Mouse (Mus musculus) urinary bladder, adult 2 months (tissue): Measurements from ENCODE around the gene Aatf. TPM values are rescaled to one million over a fixed set of nuclear protein-coding genes. Genes with fewer than 3 reads are reported as not detected.
"Not testable (repeated sequence)": the region's sequence is repeated elsewhere in the genome, so short reads cannot be mapped to it uniquely, and the experiment has no call there.

Source experiments
- DNase-seq: peaks from one replicate; pipeline ENCODE4 v3.0.0; 2022; ENCODE audit warnings: low spot score
- polyA plus RNA-seq: library from polyadenylated mRNA; depleted of rRNA; stranded (reverse); fragments of >200 nt; gene quantifications from 2 replicates; pipeline ENCODE4 v1.2.3, GENCODE M21; 2012

Aatf gene
- polyA plus RNA-seq, 1 experiment = 6.2 TPM

- DNase-seq = no peak
Observed at GRCm38 (mm10) chr11:84434879-84435278, 78.4 kb downstream of the Aatf start.

GRCm38 (mm10) chr11:84430336-84430735 lies 83.0 kb downstream of the Aatf start:
- DNase-seq = no peak

GRCm38 (mm10) chr11:84429581-84429980 lies 83.7 kb downstream of the Aatf start:
- DNase-seq = no peak

- DNase-seq = no peak
Observed at GRCm38 (mm10) chr11:84426633-84426998, 86.7 kb downstream of the Aatf start.

GRCm38 (mm10) chr11:84425736-84426632 lies 87.3 kb downstream of the Aatf start:
- no peak for DNase-seq

GRCm38 (mm10) chr11:84420779-84421178 lies 92.5 kb downstream of the Aatf start:
- no peak for DNase-seq

GRCm38 (mm10) chr11:84413111-84413510 lies 100.2 kb downstream of the Aatf start:
- DNase-seq = no peak

- no peak for DNase-seq
Observed at GRCm38 (mm10) chr11:84412201-84412934, 101.0 kb downstream of the Aatf start.

- no peak for DNase-seq
Observed at GRCm38 (mm10) chr11:84411642-84412018, 101.7 kb downstream of the Aatf start.

GRCm38 (mm10) chr11:84410879-84411641 lies 102.3 kb downstream of the Aatf start:
- DNase-seq = no peak

- DNase-seq = no peak
Observed at GRCm38 (mm10) chr11:84410383-84410782, 102.9 kb downstream of the Aatf start.

GRCm38 (mm10) chr11:84406733-84407132 lies 106.6 kb downstream of the Aatf start:
- DNase-seq = no peak

- no peak for DNase-seq
Observed at GRCm38 (mm10) chr11:84395010-84395409, 118.3 kb downstream of the Aatf start.

GRCm38 (mm10) chr11:84393571-84393970 lies 119.8 kb downstream of the Aatf start:
- no peak for DNase-seq

- DNase-seq = not testable (repeated sequence)
Observed at GRCm38 (mm10) chr11:84392066-84392465, 121.3 kb downstream of the Aatf start.

- no peak for DNase-seq
Observed at GRCm38 (mm10) chr11:84391126-84391525, 122.2 kb downstream of the Aatf start.

- DNase-seq = no peak
Observed at GRCm38 (mm10) chr11:84389332-84389731, 124.0 kb downstream of the Aatf start.

GRCm38 (mm10) chr11:84383891-84384290 lies 129.4 kb downstream of the Aatf start:
- DNase-seq = no peak

- no peak for DNase-seq
Observed at GRCm38 (mm10) chr11:84382450-84382849, 130.9 kb downstream of the Aatf start.

GRCm38 (mm10) chr11:84376510-84377365 lies 136.6 kb downstream of the Aatf start:
- no peak for DNase-seq

GRCm38 (mm10) chr11:84375951-84376496 lies 137.3 kb downstream of the Aatf start:
- DNase-seq = no peak
